Mouse (Mus musculus): ENCODE measurements around the gene Sfxn3. TPM values are rescaled to one million over a fixed set of nuclear protein-coding genes. Genes with fewer than 3 reads are reported as not detected.

Sfxn3 gene
- polyA plus RNA-seq, 1 experiment from 2014 or later: 24.5 TPM

- no peak for ATAC-seq (ENCODE audit: insufficient read depth, low FRiP score, low read depth)
These were observed 34.7 kb upstream of the Sfxn3 start for GRCm38 (mm10) chr19:45012636-45013035.

GRCm38 (mm10) chr19:45013581-45014225, 33.6 kb upstream of the Sfxn3 start:
- no peak for ATAC-seq (ENCODE audit: insufficient read depth, low FRiP score, low read depth)

More at GRCm38 (mm10) chr19:45012636-45013035, 34.7 kb upstream of the Sfxn3 start:
- peaks cover 34% of the 10 kb centered on the region for H3K4me1 ChIP-seq
- 41% methylated on average over 6 of the region's 6 CpGs for WGBS
- H3K27me3 ChIP-seq (replicated peaks): no peaks in the 10 kb centered on the region
- peak overlapping the region; percentile 100 for H3K27ac ChIP-seq
- no peak overlapping the region for H3K4me2 ChIP-seq
- H3K4me3 ChIP-seq (replicated peaks): no peak overlapping the region
- H3K36me3 ChIP-seq: peaks cover 13% of the 10 kb centered on the region; the same call in 1 of the 2 replicates
- no peak overlapping the region for H3K9ac ChIP-seq
- no peaks in the 10 kb centered on the region for H3K9me3 ChIP-seq

GRCm38 (mm10) chr19:45014335-45014971, 32.9 kb upstream of the Sfxn3 start, which contains the start of gene Lzts2:
Gene Lzts2, plus strand, starts transcription at chr19:45014414.
- Histone ChIP-seq H3K27me3 (replicated peaks) (no peaks in the 10 kb centered on the region), H3K4me1 (peaks cover 32% of the 10 kb centered on the region), H3K4me2 (peak within 1 kb of the TSS; percentile 95), H3K27ac (peak within 1 kb of the TSS; percentile 100), H3K9me3 (no peaks in the 10 kb centered on the region), H3K36me3 (peaks cover 13% of the 10 kb centered on the region; the same call in 1 of the 2 replicates), H3K9ac (peak within 1 kb of the TSS; percentile 40; the same call in 1 of the 2 replicates), H3K4me3 (replicated peaks) (peak within 1 kb of the TSS; percentile 59)
- ATAC-seq (ENCODE audit: insufficient read depth, low FRiP score, low read depth): peak; percentile 62
- WGBS: 7% methylated on average over 10 of the region's 10 CpGs

More at GRCm38 (mm10) chr19:45013581-45014225, 33.6 kb upstream of the Sfxn3 start:
- H3K9me3 ChIP-seq: no peaks in the 10 kb centered on the region
- peak overlapping the region; percentile 95 for H3K4me2 ChIP-seq
- no peaks in the 10 kb centered on the region for H3K27me3 ChIP-seq (replicated peaks)
- peak overlapping the region; percentile 100 for H3K27ac ChIP-seq
- H3K36me3 ChIP-seq: peaks cover 13% of the 10 kb centered on the region; the same call in 1 of the 2 replicates
- no peak overlapping the region for H3K4me3 ChIP-seq (replicated peaks)
- H3K9ac ChIP-seq: no peak overlapping the region; the same call in 1 of the 2 replicates
- H3K4me1 ChIP-seq: peaks cover 26% of the 10 kb centered on the region
- WGBS: 62% methylated on average over 6 of the region's 6 CpGs

- Histone ChIP-seq H3K27ac (peak overlapping the region; percentile 100), H3K9me3 (no peaks in the 10 kb centered on the region), H3K27me3 (replicated peaks) (no peaks in the 10 kb centered on the region), H3K36me3 (peaks cover 10% of the 10 kb centered on the region; the same call in 1 of the 2 replicates), H3K4me2 (peak overlapping the region; percentile 95), H3K9ac (peak overlapping the region; percentile 40; the same call in 1 of the 2 replicates), H3K4me1 (peaks cover 38% of the 10 kb centered on the region), H3K4me3 (replicated peaks) (peak overlapping the region; percentile 59)
- ATAC-seq (ENCODE audit: insufficient read depth, low FRiP score, low read depth): peak; percentile 23
- WGBS: under 1% methylated on average over 25 of the region's 25 CpGs
These were observed 32.3 kb upstream of the Sfxn3 start for GRCm38 (mm10) chr19:45014981-45015402.

- H3K27me3 ChIP-seq (replicated peaks): no peaks in the 10 kb centered on the region
- H3K4me1 ChIP-seq: peaks cover 44% of the 10 kb centered on the region
- no peaks in the 10 kb centered on the region for H3K9me3 ChIP-seq
- WGBS: under 1% methylated on average over 32 of the region's 34 CpGs
- H3K4me2 ChIP-seq: peak overlapping the region; percentile 95
- peak overlapping the region; percentile 40; the same call in 1 of the 2 replicates for H3K9ac ChIP-seq
- H3K4me3 ChIP-seq (replicated peaks): peak overlapping the region; percentile 59
- ATAC-seq (ENCODE audit: insufficient read depth, low FRiP score, low read depth): no peak
- H3K27ac ChIP-seq: peak overlapping the region; percentile 100
- H3K36me3 ChIP-seq: peaks cover 3% of the 10 kb centered on the region; the same call in 1 of the 2 replicates
These were observed 31.6 kb upstream of the Sfxn3 start for GRCm38 (mm10) chr19:45015518-45016281.

GRCm38 (mm10) chr19:45016341-45017215, 30.7 kb upstream of the Sfxn3 start:
- H3K27ac ChIP-seq: peak overlapping the region; percentile 100
- peak overlapping the region; percentile 95 for H3K4me2 ChIP-seq
- under 1% methylated on average over 18 of the region's 18 CpGs for WGBS
- peak overlapping the region; percentile 40; the same call in 1 of the 2 replicates for H3K9ac ChIP-seq
- no peaks in the 10 kb centered on the region for H3K27me3 ChIP-seq (replicated peaks)
- peaks cover 53% of the 10 kb centered on the region for H3K4me1 ChIP-seq
- peak overlapping the region; percentile 59 for H3K4me3 ChIP-seq (replicated peaks)
- H3K9me3 ChIP-seq: no peaks in the 10 kb centered on the region
- peak; percentile 21; the same call in 1 of the 2 replicates for ATAC-seq (ENCODE audit: insufficient read depth, low FRiP score, low read depth)
- no peaks in the 10 kb centered on the region for H3K36me3 ChIP-seq

GRCm38 (mm10) chr19:45017216-45017771, 30.0 kb upstream of the Sfxn3 start:
- Histone ChIP-seq H3K4me2 (peak overlapping the region; percentile 95), H3K9ac (peak overlapping the region; percentile 58; the same call in 1 of the 2 replicates), H3K4me1 (peaks cover 55% of the 10 kb centered on the region), H3K4me3 (replicated peaks) (peak overlapping the region; percentile 59), H3K9me3 (no peaks in the 10 kb centered on the region), H3K27me3 (replicated peaks) (no peaks in the 10 kb centered on the region), H3K36me3 (no peaks in the 10 kb centered on the region), H3K27ac (peak overlapping the region; percentile 100)
- peak; percentile 23 for ATAC-seq (ENCODE audit: insufficient read depth, low FRiP score, low read depth)
- 0% methylated on average over 14 of the region's 27 CpGs for WGBS

GRCm38 (mm10) chr19:45017909-45018308, 29.4 kb upstream of the Sfxn3 start:
- Histone ChIP-seq H3K4me3 (replicated peaks) (peak overlapping the region; percentile 59), H3K36me3 (0 out of 2 replicates have a peak, but pooled peaks cover 5% of the 10 kb centered on the region), H3K27me3 (replicated peaks) (no peaks in the 10 kb centered on the region), H3K27ac (peak overlapping the region; percentile 100), H3K9me3 (no peaks in the 10 kb centered on the region), H3K4me2 (peak overlapping the region; percentile 95), H3K4me1 (peaks cover 52% of the 10 kb centered on the region), H3K9ac (peak overlapping the region; percentile 58; the same call in 1 of the 2 replicates)
- WGBS: under 1% methylated on average over 48 of the region's 48 CpGs
- ATAC-seq (ENCODE audit: insufficient read depth, low FRiP score, low read depth): peak; percentile 52

GRCm38 (mm10) chr19:45018351-45018831, 28.9 kb upstream of the Sfxn3 start:
- peaks cover 6% of the 10 kb centered on the region; the same call in 1 of the 2 replicates for H3K36me3 ChIP-seq
- peak; percentile 1; the same call in 1 of the 2 replicates for ATAC-seq (ENCODE audit: insufficient read depth, low FRiP score, low read depth)
- H3K9ac ChIP-seq: peak overlapping the region; percentile 58; the same call in 1 of the 2 replicates
- peak overlapping the region; percentile 95 for H3K4me2 ChIP-seq
- H3K4me1 ChIP-seq: peaks cover 47% of the 10 kb centered on the region
- H3K27me3 ChIP-seq (replicated peaks): no peaks in the 10 kb centered on the region
- no peaks in the 10 kb centered on the region for H3K9me3 ChIP-seq
- H3K27ac ChIP-seq: peak overlapping the region; percentile 100
- WGBS: under 1% methylated on average over 13 of the region's 13 CpGs
- peak overlapping the region; percentile 59 for H3K4me3 ChIP-seq (replicated peaks)

GRCm38 (mm10) chr19:45020348-45020747, 27.0 kb upstream of the Sfxn3 start:
- peaks cover 21% of the 10 kb centered on the region for H3K36me3 ChIP-seq
- 49% methylated on average over 6 of the region's 6 CpGs for WGBS
- H3K4me2 ChIP-seq: peak overlapping the region; percentile 95
- no peak for ATAC-seq (ENCODE audit: insufficient read depth, low FRiP score, low read depth)
- H3K9me3 ChIP-seq: no peaks in the 10 kb centered on the region
- H3K4me1 ChIP-seq: peaks cover 37% of the 10 kb centered on the region
- 0 out of 2 replicates have a peak overlapping the region, but pooled peaks have one; percentile 21 for H3K27ac ChIP-seq
- no peaks in the 10 kb centered on the region for H3K27me3 ChIP-seq (replicated peaks)
- H3K4me3 ChIP-seq (replicated peaks): peak overlapping the region; percentile 11; the same call in 1 of the 2 replicates
- no peak overlapping the region; the same call in 1 of the 2 replicates for H3K9ac ChIP-seq

All from stomach, embryonic 15.5 days (tissue).